Mouse (Mus musculus): ENCODE data around the gene N4bp2l1. TPM values are rescaled to one million over a fixed set of nuclear protein-coding genes. Genes with fewer than 3 reads are reported as not detected.
A peak's percentile ranks its signal among the peaks of the same experiment; 100 is the strongest.

N4bp2l1 gene
- total RNA-seq, 2 experiments from 2014 or later = 3.0 to 3.8 TPM

DNA sequence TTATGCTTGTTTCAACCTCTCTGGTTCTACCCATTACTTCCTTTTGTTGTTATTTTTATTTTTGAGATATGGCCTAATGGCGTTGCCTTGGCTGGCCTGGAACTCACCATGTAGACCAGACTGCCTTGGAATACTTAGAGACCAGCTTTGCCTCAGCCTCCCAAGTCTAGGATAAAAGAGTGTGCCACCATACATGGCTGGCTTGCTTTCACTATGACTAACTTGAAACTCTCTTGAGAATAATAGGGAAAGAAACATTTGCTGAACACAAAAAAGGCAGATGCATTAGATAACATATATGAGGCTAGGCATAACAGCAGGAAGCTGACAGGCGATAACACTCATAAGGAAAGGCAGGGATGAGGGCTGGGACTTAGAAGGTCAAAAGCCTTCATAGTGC, 17.1 kb upstream of the N4bp2l1 start:
- no peak for TF ChIP-seq CTCF (IDR thresholded peaks at IDR 0.05)
- intact Hi-C loops (cut with DNase I) = no loop called here
- no peak overlapping the region for H3K4me3 ChIP-seq
- H3K27ac ChIP-seq = peak overlapping the region; percentile 43; the same call in 1 of the 2 replicates
- DNase-seq = no peak

DNA sequence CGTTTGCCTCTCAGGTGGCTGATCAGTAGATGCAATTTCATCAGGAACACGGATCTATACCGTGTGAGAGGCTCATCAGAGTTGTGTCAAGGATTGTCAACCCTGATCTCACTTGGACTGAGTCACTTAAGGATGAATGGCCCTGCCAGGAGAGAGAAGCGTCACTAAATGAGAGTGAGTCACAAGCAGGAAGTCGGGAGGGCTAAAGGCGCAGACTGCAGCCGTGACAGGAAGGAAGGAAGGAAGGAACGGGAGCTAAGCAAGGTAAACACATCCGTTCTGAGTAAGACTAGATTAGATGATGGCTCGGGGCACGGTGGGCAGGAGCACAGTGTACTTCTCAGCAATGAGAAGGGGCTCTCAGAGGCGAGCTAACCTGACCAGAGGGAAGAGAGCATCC, 14.7 kb upstream of the N4bp2l1 start:
- TF ChIP-seq CTCF (IDR thresholded peaks at IDR 0.05) = no peak
- no peak for DNase-seq
- intact Hi-C loops (cut with DNase I) = no loop called here
- H3K27ac ChIP-seq = no peak overlapping the region
- no peak overlapping the region for H3K4me3 ChIP-seq

DNA sequence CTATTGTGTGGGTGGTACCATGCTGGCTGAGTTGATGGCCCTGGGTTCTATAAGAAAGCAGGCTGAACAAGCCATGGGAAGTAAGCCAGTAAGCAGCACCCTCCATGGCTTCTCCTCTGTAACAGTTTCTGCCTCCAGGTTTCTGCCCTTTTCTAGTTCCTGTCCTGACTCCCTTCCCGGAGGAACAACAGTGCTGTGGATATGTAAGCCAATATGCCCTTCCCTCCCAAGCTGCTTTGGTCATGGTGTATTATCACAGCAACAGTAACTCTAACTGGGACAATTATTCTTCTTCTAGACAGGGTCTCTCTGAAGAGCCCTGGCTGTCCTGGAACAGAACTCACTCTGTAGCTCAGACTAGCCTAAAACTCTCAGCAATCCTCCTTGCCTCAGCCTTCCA, 14.1 kb upstream of the N4bp2l1 start:
- intact Hi-C loops (cut with DNase I) = no loop called here
- Histone ChIP-seq H3K4me3 (no peak overlapping the region), H3K27ac (no peak overlapping the region)
- no peak for TF ChIP-seq CTCF (IDR thresholded peaks at IDR 0.05)
- DNase-seq = no peak

DNA sequence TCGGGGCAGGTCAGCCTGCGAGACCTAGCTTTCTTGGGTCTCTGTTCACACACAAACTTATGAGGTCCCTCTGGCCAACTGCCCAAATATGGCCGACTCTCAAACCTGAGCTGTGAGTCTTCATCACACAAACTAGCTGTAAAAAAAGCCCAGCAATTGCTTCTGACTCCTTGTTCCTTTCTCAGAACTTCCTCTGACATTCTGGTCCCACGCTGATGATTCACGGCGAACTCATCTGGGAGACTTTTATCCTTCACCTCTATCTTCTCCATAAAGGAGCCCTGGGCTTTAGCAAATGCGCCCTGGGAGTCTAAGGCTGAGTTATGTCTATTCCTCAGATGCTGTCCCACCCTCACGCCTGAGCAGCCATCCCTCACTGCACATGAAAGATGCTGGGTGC, 10.6 kb upstream of the N4bp2l1 start:
- no peak for DNase-seq
- TF ChIP-seq CTCF (IDR thresholded peaks at IDR 0.05) = no peak
- intact Hi-C loops (cut with DNase I) = no loop called here
- Histone ChIP-seq H3K27ac (no peak overlapping the region), H3K4me3 (no peak overlapping the region)

DNA sequence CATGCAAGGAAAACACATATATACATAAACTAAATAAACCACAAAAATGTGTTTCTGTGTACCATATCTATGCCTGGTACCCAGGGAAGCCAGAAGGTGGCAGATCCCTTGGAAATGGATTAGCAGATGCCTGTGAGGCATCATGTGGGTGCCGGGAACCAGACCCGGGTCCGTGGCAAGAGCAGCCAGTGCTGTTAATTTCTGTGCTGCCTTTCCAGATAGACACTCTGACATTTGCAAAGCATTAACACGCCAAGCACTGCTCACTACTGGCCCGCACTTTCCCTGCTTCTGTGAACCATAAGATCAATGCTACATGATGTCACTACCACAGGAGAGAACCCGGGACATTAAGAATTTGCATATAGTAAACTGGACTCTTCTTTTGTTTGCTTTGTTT, 9.1 kb upstream of the N4bp2l1 start:
- H3K4me3 ChIP-seq = no peak overlapping the region
- intact Hi-C loops (cut with DNase I) = no loop called here
- H3K27ac ChIP-seq = no peak overlapping the region
- no peak for DNase-seq
- TF ChIP-seq CTCF (IDR thresholded peaks at IDR 0.05) = no peak

DNA sequence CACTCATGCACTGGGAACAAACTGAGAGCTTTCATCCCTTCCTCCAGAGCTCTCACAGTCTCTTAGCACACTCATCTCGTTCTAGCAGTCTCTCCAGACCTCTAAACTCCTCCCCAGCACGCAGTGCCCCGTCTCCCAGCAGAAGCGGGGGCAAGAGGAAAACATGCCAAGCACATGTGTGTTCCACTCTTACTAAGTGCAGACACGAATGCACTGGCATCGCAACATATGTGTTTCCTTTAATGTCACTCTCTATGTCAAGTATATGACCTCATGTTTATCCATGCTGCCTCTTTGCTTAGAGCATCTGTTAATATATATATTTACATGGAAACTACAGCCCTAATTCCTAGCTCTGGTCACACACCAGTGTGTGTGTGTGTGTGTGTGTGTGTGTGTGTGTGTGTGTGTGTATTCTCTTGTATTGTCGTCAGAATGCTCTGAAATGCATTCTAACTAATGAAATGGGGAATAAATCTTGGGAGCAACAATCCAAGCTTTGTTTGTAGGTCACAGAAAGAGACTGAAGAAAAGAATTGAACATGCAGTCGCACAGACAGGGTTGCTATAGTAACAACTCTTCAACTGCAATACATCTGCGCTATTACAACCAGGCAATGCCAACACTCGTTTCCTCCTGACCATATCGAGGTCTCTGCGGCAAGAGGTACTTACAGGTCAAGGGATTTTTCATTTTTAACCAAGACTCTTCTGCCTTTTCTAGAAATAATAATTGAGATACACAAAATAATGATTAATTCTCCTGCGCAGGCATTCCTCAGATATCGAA, 4.6 kb upstream of the N4bp2l1 start:
- no peak for DNase-seq
- Histone ChIP-seq H3K27ac (peak overlapping the region; percentile 49; the same call in 1 of the 2 replicates), H3K4me3 (peak overlapping the region; percentile 47)
- intact Hi-C loops (cut with DNase I) = no loop called here
- TF ChIP-seq CTCF (IDR thresholded peaks at IDR 0.05) = no peak

DNA sequence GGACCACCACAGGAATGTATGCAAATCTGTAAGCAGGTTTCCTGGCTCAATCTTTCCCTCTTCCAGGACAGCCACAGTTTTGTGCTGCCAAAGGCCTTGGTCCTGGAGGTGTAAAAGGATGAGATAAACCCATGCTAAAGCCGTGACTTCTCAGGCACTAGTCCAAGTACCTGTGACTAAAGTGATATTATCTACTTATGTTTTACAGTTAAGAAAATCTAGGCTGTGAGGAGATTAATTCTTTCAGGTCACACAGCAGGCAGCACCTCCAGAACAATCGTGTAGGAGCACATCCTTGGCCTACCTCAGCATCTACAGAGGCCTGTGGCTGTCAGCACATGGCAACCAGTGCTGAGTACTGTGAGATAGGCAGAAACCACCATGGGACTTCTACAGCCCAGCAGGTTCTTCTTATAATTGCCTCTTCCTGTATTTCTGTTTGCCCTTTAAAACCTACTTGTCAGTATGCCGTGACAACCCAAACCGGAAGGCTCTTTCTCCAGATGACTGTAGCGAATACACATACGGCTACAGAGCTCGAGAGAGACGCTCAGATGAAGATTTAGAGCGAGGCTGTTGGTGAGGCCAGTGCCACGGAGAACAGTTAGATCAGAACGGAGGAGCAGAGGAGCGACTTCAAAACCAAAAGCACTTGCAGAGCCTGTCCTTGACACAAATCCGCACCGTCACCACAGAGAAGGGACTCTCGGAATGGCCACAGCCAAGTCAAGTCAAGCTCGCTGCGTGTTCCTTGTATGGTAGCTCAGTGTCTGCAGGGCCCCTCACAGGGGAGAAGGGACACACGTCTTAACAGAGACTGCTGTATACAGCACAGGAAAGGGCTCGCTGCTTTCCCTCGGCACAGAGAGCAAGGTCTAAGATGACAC, 3.8 kb upstream of the N4bp2l1 start:
- no peak for DNase-seq
- TF ChIP-seq CTCF (IDR thresholded peaks at IDR 0.05) = no peak
- Histone ChIP-seq H3K27ac (peak overlapping the region; percentile 49), H3K4me3 (peak overlapping the region; percentile 47)
- intact Hi-C loops (cut with DNase I) = no loop called here

DNA sequence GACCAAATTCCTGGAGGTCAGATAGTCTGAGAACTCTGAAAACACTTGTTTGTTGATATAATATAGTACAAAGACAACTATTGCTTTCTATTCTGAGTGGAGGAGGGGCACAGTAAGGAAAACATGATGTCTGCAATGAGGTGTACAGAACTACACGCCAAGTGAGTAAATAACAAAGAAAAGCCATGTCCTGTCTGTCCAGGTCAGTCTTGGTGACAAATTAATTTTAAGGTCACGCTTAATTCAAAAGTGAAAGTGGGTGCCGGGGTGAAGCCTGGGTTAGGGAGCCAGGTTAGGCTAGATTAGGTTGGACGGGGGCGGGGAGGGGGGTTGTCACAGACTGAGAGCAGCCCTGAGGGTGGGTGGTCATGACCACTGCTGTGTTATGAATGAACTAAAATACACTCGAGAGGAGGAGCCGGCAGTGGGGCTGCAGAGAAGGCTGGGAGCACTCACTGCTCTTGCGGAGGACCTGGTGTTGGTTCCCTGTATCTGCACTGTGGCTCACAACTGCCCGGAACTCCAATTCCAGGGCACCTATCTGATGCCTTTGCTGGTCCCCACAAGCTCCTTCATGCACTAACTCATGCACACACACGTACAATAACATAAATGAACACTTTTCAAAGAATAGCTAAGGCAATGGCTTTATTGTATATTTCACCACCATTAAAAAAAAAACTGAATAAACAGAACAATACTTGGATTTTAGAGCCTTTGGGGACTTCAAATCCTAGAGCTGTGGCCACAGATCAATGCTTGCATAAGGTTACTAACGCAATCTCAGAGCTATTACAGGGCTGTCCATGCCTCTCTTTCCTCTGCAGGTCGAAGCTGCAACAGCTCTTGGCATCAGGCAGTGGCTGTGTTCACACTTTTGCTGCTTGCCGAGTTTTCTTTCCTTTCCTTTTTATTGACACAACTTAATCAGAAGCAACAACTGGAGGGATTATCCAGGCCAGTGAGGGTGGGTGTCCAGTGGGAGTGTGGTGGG, 2.6 kb upstream of the N4bp2l1 start:
- 0 out of 2 replicates have a peak overlapping the region, but pooled peaks have one; percentile 5 for H3K4me3 ChIP-seq
- intact Hi-C loops (cut with DNase I) = no loop called here
- H3K27ac ChIP-seq = no peak overlapping the region
- no peak for DNase-seq
- TF ChIP-seq CTCF (IDR thresholded peaks at IDR 0.05) = no peak

DNA sequence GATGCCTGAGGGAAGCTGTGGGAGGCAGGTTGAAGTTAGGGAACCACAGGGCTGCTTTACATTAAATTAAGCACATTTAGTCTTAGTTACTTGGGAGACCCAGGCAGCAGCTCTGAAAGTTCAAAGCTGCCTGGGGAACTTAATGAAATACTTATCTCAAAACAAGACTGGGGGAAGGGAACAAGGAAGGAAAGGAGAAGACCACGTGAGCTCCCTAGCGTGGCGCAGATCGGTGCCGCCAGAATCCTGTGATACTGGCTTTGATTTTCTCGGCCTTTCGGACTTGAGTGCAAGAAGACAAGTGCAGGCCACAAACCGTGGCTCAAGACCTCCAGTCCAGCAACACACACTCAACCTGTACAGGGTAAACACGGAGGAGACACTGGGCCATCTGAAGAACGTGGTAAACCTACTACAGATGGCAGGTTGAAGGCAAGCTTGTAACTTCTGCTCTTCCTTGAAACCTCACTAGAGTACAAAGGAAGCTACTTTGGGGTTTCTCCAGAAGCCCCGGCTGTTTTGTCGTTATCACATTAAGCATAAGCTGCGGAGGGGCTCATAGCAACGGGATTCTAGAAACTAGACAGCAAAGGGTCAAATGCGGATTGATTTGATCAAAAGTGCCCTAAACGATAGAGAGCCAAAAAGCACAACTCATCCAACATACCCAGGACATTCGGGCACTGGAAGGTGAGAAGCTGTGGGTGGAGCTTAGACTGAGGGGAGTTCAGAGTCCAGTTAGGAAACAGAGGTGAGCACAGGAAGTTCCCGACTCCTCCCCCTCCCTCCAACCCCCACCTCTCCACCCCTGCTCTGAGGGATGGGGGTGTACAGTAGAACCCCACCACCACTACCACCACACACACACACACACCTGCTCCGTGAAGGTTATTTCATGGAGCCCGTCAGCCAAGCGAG, 1.5 kb upstream of the N4bp2l1 start:
- Histone ChIP-seq H3K4me3 (no peak overlapping the region), H3K27ac (no peak overlapping the region)
- intact Hi-C loops (cut with DNase I) = no loop called here
- DNase-seq = no peak
- no peak for TF ChIP-seq CTCF (IDR thresholded peaks at IDR 0.05)

DNA sequence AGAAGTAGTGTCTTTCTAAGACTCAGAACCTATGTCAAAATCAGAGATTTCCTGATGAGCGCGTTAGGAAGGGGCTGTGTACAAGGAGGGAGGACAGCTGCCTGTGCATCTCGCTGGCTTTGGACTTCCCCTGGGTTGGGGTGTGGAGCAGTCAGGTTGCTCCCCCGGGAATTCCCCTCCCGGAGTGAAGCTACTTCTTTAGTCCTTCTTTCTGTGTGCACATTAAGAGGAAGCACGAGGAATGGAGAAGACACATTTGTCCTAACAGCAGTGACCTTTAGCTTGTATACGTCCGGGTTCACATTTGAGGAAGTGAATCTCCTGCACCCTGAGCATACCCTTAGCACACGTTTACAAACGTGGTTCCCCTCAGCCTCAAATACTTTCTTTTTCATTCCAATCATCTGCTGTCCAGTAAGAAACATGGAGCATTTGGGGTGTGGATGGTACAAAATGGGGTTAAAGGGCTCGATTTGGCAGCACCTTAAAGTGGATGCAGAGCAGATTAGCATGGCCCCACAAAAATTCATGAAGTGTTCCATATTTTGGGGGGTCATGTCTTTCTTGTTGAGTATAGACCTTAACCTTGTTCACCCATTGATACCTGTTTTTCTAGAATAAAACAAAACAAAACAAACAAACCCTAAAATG, 1.5 kb downstream of the N4bp2l1 start:
- H3K27ac ChIP-seq = no peak overlapping the region
- DNase-seq = no peak
- intact Hi-C loops (cut with DNase I) = no loop called here
- H3K4me3 ChIP-seq = peak overlapping the region; percentile 9; the same call in 1 of the 2 replicates
- no peak for TF ChIP-seq CTCF (IDR thresholded peaks at IDR 0.05)

All from gastrocnemius, adult 2 months (tissue).